Mouse (Mus musculus): ENCODE measurements around the gene H3f3a.

DNA sequence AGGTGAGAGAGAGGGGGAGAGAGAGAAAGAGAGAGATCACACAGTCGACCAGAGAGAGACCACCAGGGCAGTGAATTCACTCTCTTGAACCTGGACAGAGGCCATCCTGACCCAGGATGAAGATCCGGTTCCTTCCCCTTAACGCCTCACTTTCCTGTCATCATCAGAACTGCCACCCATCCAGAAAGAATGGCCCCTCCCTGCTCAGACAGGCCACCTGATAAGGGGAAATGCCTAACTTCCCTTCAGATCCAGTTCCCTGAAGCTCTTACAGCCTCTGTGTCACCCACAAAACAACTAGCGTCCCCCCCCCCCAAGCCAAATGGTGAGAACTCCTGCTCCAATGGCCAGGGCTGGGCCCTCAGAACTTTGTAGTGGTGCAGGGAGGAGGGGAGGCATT lies 42.0 kb downstream of the H3f3a start:
- no peak for TF ChIP-seq CTCF (conservative IDR thresholded peaks at IDR 0.05 in 1 of 2, IDR thresholded peaks at IDR 0.05 in 1 of 2; ENCODE audit: low read depth in 2 of 2, low read length in 2 of 2)
- TF ChIP-seq TBP (conservative IDR thresholded peaks at IDR 0.05; ENCODE audit: low read depth, low read length): no peak
- no peak for TF ChIP-seq POLR2A (IDR thresholded peaks at IDR 0.05; ENCODE audit: low read depth, low read length)
- no peak for TF ChIP-seq ZKSCAN1 (IDR thresholded peaks at IDR 0.05; ENCODE audit: borderline replicate concordance, low read depth, low read length)
- no peak for TF ChIP-seq EP300 (IDR thresholded peaks at IDR 0.05; ENCODE audit: low read length)
- no peak for TF ChIP-seq POLR2AphosphoS2 (IDR thresholded peaks at IDR 0.05; ENCODE audit: low read depth, low read length)
- no peak for TF ChIP-seq UBTF (IDR thresholded peaks at IDR 0.05; ENCODE audit: low read depth, low read length)
- TF ChIP-seq SIN3A (IDR thresholded peaks at IDR 0.05; ENCODE audit: low read length): no peak
- no peak for TF ChIP-seq CHD2 (IDR thresholded peaks at IDR 0.05; ENCODE audit: low read length)
- no peak for TF ChIP-seq NRF1 (IDR thresholded peaks at IDR 0.05; ENCODE audit: low read depth, low read length)
- no peak for TF ChIP-seq ZNF384 (IDR thresholded peaks at IDR 0.05; ENCODE audit: low read depth, low read length)
- TF ChIP-seq ZC3H11A (IDR thresholded peaks at IDR 0.05; ENCODE audit: low read depth, low read length): no peak
- no peak for TF ChIP-seq USF2 (conservative IDR thresholded peaks at IDR 0.05; ENCODE audit: low read depth, low read length)
- TF ChIP-seq CHD1 (IDR thresholded peaks at IDR 0.05; ENCODE audit: low read depth, low read length): no peak

All from CH12.LX (cell line).